Mouse (Mus musculus) kidney, embryonic 15.5 days (tissue): ENCODE measurements around the gene Rps6kc1. TPM values are rescaled to one million over a fixed set of nuclear protein-coding genes. Genes with fewer than 3 reads are reported as not detected.
A peak's percentile ranks its signal among the peaks of the same experiment; 100 is the strongest.

Source experiments
- ATAC-seq: fragments of 200-750 bp; cut with Nextera tagmentation; replicated peaks from 2 replicates; pipeline ENCODE4 v1.8.0; 2017; ENCODE audit warnings: moderate TSS enrichment; ENCODE audit not compliant: low FRiP score
- H3K27ac ChIP-seq: fragments of 300-500 bp; sonication (generic); 2 replicates; pipeline ENCODE4 v1.5.1; 2015; ENCODE audit warnings: mild to moderate bottlenecking, inconsistent platforms
- H3K27me3 ChIP-seq: fragments of 300-500 bp; sonication (generic); 2 replicates; pipeline ENCODE4 v1.6.1; 2015; ENCODE audit warnings: inconsistent platforms
- H3K36me3 ChIP-seq: fragments of 300-500 bp; sonication (generic); 2 replicates; pipeline ENCODE4 v1.6.1; 2015; ENCODE audit warnings: inconsistent platforms
- H3K4me1 ChIP-seq: fragments of 300-500 bp; sonication (generic); 2 replicates; pipeline ENCODE4 v1.6.1; 2015; ENCODE audit warnings: inconsistent platforms
- H3K4me2 ChIP-seq: fragments of 300-500 bp; sonication (generic); 2 replicates; pipeline ENCODE4 v1.6.1; 2015; ENCODE audit warnings: moderate library complexity, mild to moderate bottlenecking, inconsistent platforms
- H3K4me3 ChIP-seq: fragments of 300-500 bp; sonication (generic); replicated peaks from 2 replicates; pipeline ENCODE4 v1.5.1; 2015; ENCODE audit warnings: mild to moderate bottlenecking, inconsistent platforms
- H3K9ac ChIP-seq: fragments of 300-500 bp; sonication (generic); 2 replicates; pipeline ENCODE4 v1.6.1; 2015; ENCODE audit warnings: mild to moderate bottlenecking, inconsistent platforms
- H3K9me3 ChIP-seq: fragments of 300-500 bp; sonication (generic); replicated peaks from 2 replicates; pipeline ENCODE4 v1.6.1; 2016; ENCODE audit warnings: inconsistent platforms
- WGBS: fragments of 180-500 bp; shearing (Covaris S2); methylation state at CpG from one replicate; pipeline ENCODE4 v1.1.7; 2015; ENCODE audit warnings: mixed read lengths; 5-methylcytosine and 5-hydroxymethylcytosine counted together
- polyA plus RNA-seq: library from polyadenylated mRNA; unstranded; fragments of >200 nt; fragmentation: Nextera tagmentation; extraction: Ambion mirVana; gene quantifications from 2 replicates; pipeline ENCODE4 v1.2.1, GENCODE M21; 2015

The Rps6kc1 gene
- polyA plus RNA-seq, 1 experiment from 2014 or later, result 14.8 TPM

DNA sequence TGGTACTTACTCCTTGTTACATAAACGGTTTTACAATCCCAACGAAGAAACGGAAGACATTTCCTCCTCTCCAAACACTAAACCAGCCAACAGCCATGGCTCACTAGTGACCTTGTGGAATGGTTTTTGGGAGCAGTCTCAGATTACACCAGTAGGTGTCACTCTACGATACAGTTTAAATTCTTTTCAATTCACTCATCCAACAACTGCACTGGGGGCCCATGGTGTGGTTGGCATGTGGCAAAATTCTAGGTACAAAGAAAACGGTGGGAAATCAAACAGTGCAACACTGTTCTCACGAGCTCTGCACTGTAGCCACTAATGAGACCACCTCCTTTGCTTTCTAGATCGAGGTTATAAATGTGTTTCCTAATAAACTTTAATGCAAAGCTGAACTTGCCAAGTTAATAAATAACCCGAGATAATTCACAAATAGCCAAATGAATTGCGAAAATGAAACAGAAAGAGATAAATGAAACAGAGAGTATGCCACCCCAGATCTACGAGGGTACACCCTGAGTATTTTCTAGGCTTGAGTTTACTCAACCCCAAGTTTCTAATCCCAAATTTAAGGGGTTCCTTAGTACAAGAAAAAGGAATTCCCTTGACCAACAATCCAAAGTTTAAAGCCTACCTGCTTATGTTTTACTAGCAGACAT is 79.6 kb downstream of the Rps6kc1 start:
- Histone ChIP-seq H3K4me3 (no peak overlapping the region), H3K4me1 (no peaks in the 10 kb centered on the region), H3K27me3 (no peaks in the 10 kb centered on the region), H3K9ac (no peak overlapping the region), H3K36me3 (peaks cover 2% of the 10 kb centered on the region; the same call in 1 of the 2 replicates), H3K4me2 (no peak overlapping the region), H3K9me3 (no peaks in the 10 kb centered on the region), H3K27ac (no peak overlapping the region)
- 49% methylated on average over 10 of the region's 10 CpGs for WGBS
- ATAC-seq, result peak; percentile 25; the same call in 1 of the 2 replicates

DNA sequence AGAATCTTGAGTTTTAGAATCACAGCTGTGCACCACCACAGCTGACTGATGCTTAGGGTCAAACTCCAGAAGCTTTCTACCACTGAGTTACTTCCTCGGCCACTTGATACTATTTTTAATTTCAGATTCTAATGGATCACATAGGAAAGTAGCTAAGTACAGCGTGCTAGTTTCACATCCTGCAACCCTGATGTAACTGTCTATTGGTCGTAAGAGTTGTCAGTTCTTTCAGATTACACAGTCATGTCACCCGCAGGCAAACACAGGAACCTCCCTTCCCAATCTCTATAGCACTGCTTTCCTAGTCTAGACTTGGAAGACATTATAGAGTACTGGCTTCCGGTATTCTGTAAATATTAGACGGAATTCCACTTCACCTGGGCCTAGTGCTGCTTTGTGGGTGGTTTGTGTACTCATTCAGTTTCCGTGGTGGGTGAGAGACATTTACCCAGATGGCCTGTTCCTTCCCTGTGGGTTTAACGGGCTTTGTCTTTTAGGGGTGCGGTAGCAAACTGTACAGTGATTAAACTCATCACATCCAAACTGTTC is 85.0 kb downstream of the Rps6kc1 start:
- H3K36me3 ChIP-seq, result no peaks in the 10 kb centered on the region
- H3K27ac ChIP-seq, result no peak overlapping the region
- no peaks in the 10 kb centered on the region for H3K27me3 ChIP-seq
- H3K9ac ChIP-seq, result no peak overlapping the region
- WGBS, result 86% methylated on average over 9 of the region's 9 CpGs
- H3K4me2 ChIP-seq, result no peak overlapping the region
- no peaks in the 10 kb centered on the region for H3K4me1 ChIP-seq
- H3K4me3 ChIP-seq, result no peak overlapping the region
- no peak for ATAC-seq
- no peaks in the 10 kb centered on the region for H3K9me3 ChIP-seq

DNA sequence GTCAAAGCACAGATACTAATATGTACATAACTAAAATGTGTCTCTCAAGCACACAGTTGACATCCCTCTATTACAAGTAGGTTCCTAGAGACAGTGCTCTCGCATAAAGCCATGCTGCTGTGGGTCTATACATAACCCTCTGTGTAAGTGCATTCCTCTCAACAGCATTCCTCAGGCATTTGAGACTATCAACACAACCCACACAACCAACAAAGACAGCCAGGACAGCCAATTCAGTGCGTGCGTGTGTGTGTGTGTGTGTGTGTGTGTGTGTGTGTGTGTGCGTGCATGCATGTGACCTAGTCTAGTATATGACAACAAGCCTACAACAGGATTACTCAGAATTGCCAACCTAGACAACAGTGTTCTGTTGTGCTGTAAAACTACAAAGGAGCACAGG is 87.8 kb downstream of the Rps6kc1 start:
- H3K4me2 ChIP-seq, result no peak overlapping the region
- H3K36me3 ChIP-seq, result no peaks in the 10 kb centered on the region
- no peak overlapping the region for H3K27ac ChIP-seq
- H3K4me1 ChIP-seq, result no peaks in the 10 kb centered on the region
- WGBS, result 93% methylated on average over 4 of the region's 4 CpGs
- no peak for ATAC-seq
- no peak overlapping the region for H3K4me3 ChIP-seq
- H3K9ac ChIP-seq, result no peak overlapping the region
- H3K9me3 ChIP-seq, result no peaks in the 10 kb centered on the region
- H3K27me3 ChIP-seq, result no peaks in the 10 kb centered on the region

DNA sequence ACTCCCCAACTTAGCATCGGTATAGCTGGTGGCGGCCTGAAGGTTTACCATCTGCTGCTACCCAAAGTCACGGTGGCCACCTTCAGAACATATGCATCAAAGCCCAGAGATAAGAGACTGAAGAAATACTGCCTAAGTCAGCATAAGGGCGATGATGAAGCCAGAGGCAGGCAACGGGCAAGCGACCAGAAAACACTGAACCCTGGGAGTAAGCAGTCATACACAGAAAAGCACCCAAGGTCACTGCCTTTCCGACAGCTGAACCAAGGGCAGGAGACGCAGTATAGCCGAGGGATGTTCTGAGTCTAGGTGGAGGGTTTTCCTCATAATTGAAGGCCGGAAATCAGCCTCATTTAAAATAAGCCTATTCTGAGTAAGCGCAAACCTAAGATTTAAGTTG is 95.4 kb downstream of the Rps6kc1 start:
- 78% methylated on average over 11 of the region's 11 CpGs for WGBS
- H3K27me3 ChIP-seq, result no peaks in the 10 kb centered on the region
- H3K27ac ChIP-seq, result no peak overlapping the region
- H3K9ac ChIP-seq, result no peak overlapping the region
- no peaks in the 10 kb centered on the region for H3K9me3 ChIP-seq
- no peaks in the 10 kb centered on the region for H3K4me1 ChIP-seq
- H3K4me2 ChIP-seq, result no peak overlapping the region
- no peaks in the 10 kb centered on the region for H3K36me3 ChIP-seq
- no peak overlapping the region for H3K4me3 ChIP-seq
- ATAC-seq, result no peak

DNA sequence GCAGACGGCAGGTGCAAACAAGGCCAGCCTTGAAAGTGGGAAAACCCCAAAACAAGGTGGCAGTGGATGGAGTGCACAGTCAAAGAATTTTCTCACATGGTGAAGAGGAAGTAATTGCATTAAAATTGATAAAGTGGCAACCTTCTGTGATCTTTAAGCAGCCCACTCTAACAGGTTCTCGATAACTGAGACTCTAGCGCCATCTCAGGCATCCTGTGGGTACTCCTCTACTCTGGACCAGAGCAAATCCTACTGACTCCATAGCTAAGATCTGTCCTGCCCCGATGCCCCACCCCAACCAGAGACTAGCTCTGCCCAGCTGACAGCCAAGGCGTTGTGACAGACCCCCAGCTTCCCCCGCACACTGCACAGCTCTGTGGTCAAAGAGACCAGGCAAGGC is 101.2 kb downstream of the Rps6kc1 start:
- 0 out of 2 replicates have a peak, but pooled peaks cover 3% of the 10 kb centered on the region for H3K36me3 ChIP-seq
- 79% methylated on average over 6 of the region's 6 CpGs for WGBS
- ATAC-seq, result no peak

DNA sequence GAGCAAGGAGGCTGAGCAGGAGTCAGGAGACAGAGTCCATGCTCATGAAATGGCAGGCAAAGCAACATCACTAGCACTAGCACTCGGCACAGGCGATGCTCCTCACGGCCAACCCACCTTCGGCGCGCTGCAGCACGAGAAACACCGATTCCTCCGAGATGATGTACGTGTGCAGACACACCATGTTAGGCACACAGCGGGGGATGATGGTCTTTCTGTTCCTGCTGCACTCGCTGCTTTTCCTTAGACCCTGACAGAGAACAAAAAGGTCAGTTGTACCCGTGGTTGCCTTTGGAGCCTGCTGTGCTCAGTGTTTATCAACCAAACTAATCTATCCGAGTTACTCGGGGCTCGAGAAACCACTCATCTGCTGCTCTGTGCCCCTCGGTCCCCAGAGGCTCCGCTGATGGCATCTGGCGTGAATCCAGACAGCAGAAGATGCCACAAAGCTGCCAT is 102.8 kb downstream of the Rps6kc1 start:
- ATAC-seq, result no peak
- no peak overlapping the region for H3K4me2 ChIP-seq
- 53% methylated on average over 19 of the region's 19 CpGs for WGBS

More for the DNA sequence above, 101.2 kb downstream of the Rps6kc1 start:
- H3K4me2 ChIP-seq, result no peak overlapping the region
- H3K9ac ChIP-seq, result no peak overlapping the region
- no peak overlapping the region for H3K4me3 ChIP-seq
- no peaks in the 10 kb centered on the region for H3K4me1 ChIP-seq
- no peaks in the 10 kb centered on the region for H3K27me3 ChIP-seq
- no peak overlapping the region for H3K27ac ChIP-seq
- no peaks in the 10 kb centered on the region for H3K9me3 ChIP-seq

DNA sequence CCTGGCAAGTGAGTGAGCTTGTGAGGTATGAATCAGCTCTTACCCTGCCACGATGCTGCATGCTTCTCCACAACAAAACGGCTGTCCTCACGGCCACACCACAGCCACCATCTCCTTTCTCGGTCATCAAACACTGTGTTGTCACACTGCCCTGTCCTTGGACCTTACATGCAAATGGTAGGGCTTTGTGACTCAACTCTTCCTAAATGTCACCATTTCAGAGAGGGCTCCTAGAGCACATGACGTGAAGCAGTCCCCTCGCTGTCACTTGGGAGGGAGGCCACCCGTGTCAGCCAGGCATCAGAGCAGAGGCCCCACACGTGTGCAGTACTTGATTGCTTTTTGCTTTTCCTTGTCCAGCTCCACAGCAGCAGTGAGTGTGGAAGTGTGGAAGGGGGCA is 104.8 kb downstream of the Rps6kc1 start:
- H3K4me2 ChIP-seq, result no peak overlapping the region
- no peak overlapping the region for H3K27ac ChIP-seq
- no peak overlapping the region for H3K9ac ChIP-seq
- H3K9me3 ChIP-seq, result no peaks in the 10 kb centered on the region
- peaks cover 3% of the 10 kb centered on the region; the same call in 1 of the 2 replicates for H3K36me3 ChIP-seq
- H3K27me3 ChIP-seq, result no peaks in the 10 kb centered on the region
- no peak overlapping the region for H3K4me3 ChIP-seq
- 85% methylated on average over 8 of the region's 8 CpGs for WGBS
- no peaks in the 10 kb centered on the region for H3K4me1 ChIP-seq
- ATAC-seq, result no peak

More for the DNA sequence above, 102.8 kb downstream of the Rps6kc1 start:
- Histone ChIP-seq H3K9ac (no peak overlapping the region), H3K9me3 (no peaks in the 10 kb centered on the region), H3K27ac (no peak overlapping the region), H3K4me1 (no peaks in the 10 kb centered on the region), H3K27me3 (no peaks in the 10 kb centered on the region), H3K36me3 (0 out of 2 replicates have a peak, but pooled peaks cover 3% of the 10 kb centered on the region), H3K4me3 (no peak overlapping the region)

DNA sequence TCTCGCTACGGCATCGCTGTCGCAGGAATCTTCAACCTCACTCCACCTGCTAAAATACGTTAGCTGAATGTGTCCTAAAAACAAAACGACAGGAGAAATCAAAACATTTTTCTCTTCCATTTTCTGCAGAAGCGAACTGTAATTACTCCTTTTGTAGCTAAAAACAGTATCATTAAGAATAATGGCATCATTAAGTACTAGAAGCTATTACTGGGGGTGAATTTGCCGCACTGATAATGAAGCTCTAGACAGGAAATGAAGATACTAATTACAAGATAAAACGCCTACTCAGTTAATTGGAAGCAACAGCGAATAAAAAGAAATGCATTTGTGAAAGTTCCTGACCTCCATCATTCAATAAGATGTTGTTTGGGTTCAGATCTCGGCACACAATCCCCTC is 112.9 kb downstream of the Rps6kc1 start:
- H3K27ac ChIP-seq, result no peak overlapping the region
- no peak overlapping the region for H3K9ac ChIP-seq
- no peak overlapping the region for H3K4me2 ChIP-seq
- WGBS, result 89% methylated on average over 11 of the region's 11 CpGs
- H3K36me3 ChIP-seq, result peaks cover 22% of the 10 kb centered on the region
- no peak overlapping the region for H3K4me3 ChIP-seq
- no peaks in the 10 kb centered on the region for H3K27me3 ChIP-seq
- peaks cover 12% of the 10 kb centered on the region; the same call in 1 of the 2 replicates for H3K4me1 ChIP-seq
- no peaks in the 10 kb centered on the region for H3K9me3 ChIP-seq
- no peak for ATAC-seq

DNA sequence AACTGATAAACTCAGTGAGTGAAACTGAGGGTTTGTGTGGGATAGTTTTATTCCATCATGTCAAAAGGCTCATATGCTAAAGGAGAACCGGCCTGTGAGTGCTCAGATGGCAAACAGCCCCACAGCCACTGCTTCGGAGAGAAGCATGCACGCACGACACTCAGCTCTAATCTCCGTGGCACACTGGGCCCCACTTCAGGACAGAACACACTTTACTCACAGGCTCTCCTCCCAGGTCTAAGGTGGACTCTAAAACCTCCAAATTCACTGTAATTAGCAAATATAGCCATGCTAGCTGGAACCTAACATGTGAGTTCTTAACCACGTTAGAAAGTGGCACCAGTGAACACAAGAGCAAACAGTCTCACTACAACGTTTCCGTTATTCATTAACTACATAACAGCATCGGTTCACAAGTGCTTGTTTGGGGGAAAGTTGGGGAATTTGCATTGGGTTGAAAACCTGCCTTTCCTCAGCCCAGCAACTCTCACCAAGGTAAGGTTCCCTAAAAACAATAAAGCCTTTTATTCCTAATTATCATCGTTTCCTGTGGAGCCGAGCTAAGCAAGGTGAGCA is 114.0 kb downstream of the Rps6kc1 start:
- peak; percentile 74 for ATAC-seq
- Histone ChIP-seq H3K4me2 (peak overlapping the region; percentile 33), H3K9ac (no peak overlapping the region), H3K4me3 (no peak overlapping the region), H3K9me3 (no peaks in the 10 kb centered on the region), H3K4me1 (peaks cover 12% of the 10 kb centered on the region; the same call in 1 of the 2 replicates), H3K27ac (peak overlapping the region; percentile 74), H3K27me3 (no peaks in the 10 kb centered on the region), H3K36me3 (peaks cover 22% of the 10 kb centered on the region; the same call in 1 of the 2 replicates)
- 70% methylated on average over 11 of the region's 11 CpGs for WGBS

DNA sequence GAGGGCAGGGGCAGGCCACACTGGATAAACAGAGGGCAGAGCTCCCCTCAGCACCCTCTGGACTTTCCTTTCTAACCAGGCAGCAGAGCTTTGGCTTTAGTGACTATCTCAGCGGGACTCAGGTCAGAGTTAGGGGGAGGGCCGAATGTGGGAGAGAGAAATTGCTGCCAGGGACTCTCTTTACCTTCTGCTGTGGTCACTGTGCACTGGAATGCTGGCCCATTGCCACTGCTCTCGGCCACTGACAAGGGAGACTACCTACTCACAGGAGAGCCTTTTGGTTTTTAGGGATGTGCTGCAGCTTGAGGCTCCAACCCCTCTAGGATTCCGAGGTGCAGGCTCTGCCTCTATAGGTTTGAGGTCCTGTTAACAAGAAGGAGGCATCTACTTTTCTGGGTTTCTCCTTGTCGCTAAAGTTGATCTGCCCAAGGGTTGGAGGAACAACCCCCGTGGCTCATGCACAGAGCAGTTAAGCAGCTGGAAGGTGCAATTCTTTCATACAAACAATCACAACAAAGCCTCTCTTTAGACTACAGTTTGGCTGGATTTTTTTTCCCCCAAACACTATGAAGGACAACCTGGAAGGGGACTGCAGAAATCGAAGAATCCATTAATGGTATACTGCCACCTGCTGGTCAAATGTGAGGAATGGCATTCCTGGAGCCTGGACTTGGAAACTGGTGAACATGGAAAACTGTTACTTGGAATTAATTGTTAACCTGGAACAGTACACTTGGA is 114.7 kb downstream of the Rps6kc1 start:
- ATAC-seq, result peak; percentile 79; the same call in 1 of the 2 replicates
- peaks cover 14% of the 10 kb centered on the region; the same call in 1 of the 2 replicates for H3K4me1 ChIP-seq
- H3K9me3 ChIP-seq, result no peaks in the 10 kb centered on the region
- peak overlapping the region; percentile 74; the same call in 1 of the 2 replicates for H3K27ac ChIP-seq
- no peak overlapping the region for H3K4me2 ChIP-seq
- H3K36me3 ChIP-seq, result peaks cover 22% of the 10 kb centered on the region; the same call in 1 of the 2 replicates
- H3K27me3 ChIP-seq, result no peaks in the 10 kb centered on the region
- no peak overlapping the region for H3K4me3 ChIP-seq
- WGBS, result 58% methylated on average over 7 of the region's 7 CpGs
- no peak overlapping the region for H3K9ac ChIP-seq

DNA sequence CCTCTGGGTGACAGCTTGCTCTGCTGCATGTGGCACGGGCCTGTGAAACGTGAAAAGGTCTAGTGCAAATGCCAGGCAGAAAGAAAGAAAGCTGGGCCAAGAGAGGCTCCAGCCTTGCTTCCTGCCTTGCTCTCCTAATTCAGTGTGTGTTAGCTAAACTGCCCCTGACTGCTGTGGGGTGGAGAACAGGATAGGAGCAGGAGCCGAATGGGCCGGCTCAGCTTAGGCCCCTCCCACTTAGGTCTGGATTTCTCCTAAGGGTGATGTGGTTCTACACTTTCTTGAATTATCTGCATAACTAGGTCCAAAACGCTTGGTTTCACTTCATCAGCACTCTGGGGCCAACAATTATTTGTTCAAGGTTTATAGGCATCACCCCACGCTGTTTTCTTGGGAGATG is 119.9 kb downstream of the Rps6kc1 start:
- H3K27me3 ChIP-seq, result no peaks in the 10 kb centered on the region
- 65% methylated on average over 6 of the region's 6 CpGs for WGBS
- no peak overlapping the region for H3K4me2 ChIP-seq
- no peaks in the 10 kb centered on the region for H3K36me3 ChIP-seq
- H3K9ac ChIP-seq, result no peak overlapping the region
- H3K27ac ChIP-seq, result no peak overlapping the region
- no peak overlapping the region for H3K4me3 ChIP-seq
- peak; percentile 62 for ATAC-seq
- H3K9me3 ChIP-seq, result no peaks in the 10 kb centered on the region
- H3K4me1 ChIP-seq, result peaks cover 7% of the 10 kb centered on the region; the same call in 1 of the 2 replicates

DNA sequence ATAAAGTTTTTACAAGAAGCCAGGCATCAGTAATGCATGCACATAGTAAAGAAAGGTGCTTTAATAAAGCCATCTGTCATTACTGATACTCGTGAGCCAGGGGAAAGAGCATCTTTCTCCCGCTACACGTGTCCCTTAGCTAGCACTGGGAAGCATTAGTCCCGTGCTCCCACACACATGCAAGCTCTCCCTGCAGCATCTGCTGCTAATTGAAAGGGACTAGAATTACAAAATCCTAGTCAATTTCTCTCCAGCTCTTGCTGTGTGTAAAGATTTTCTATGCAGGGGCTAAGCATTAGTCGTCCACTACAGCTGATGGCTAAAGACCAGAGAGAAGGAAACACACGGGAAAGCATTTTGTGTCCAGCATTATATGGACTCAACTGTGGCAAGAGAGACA is 120.8 kb downstream of the Rps6kc1 start:
- Histone ChIP-seq H3K4me3 (no peak overlapping the region), H3K4me2 (no peak overlapping the region), H3K9me3 (no peaks in the 10 kb centered on the region), H3K4me1 (peaks cover 7% of the 10 kb centered on the region; the same call in 1 of the 2 replicates), H3K36me3 (no peaks in the 10 kb centered on the region), H3K9ac (no peak overlapping the region), H3K27ac (no peak overlapping the region), H3K27me3 (no peaks in the 10 kb centered on the region)
- WGBS, result 79% methylated on average over 6 of the region's 6 CpGs
- no peak for ATAC-seq
